Mouse (Mus musculus) liver, embryonic 12.5 days (tissue): ENCODE measurements around the gene 2210408I21Rik. TPM values are rescaled to one million over a fixed set of nuclear protein-coding genes. Genes with fewer than 3 reads are reported as not detected.

ENCODE experiments used
- ATAC-seq: fragments of 200-750 bp; cut with Nextera tagmentation; 2 replicates; pipeline ENCODE4 v1.8.0; 2017; ENCODE audit warnings: moderate number of reproducible peaks, mild to moderate bottlenecking, moderate library complexity
- H3K27ac ChIP-seq: fragments of 300-500 bp; sonication (generic); 2 replicates; pipeline ENCODE4 v1.5.1; 2016; ENCODE audit warnings: mild to moderate bottlenecking
- H3K27me3 ChIP-seq: fragments of 300-500 bp; sonication (generic); replicated peaks from 2 replicates; pipeline ENCODE4 v1.6.1; 2016; ENCODE audit warnings: mild to moderate bottlenecking, moderate library complexity
- H3K36me3 ChIP-seq: fragments of 300-500 bp; sonication (generic); 2 replicates; pipeline ENCODE4 v1.6.1; 2016; ENCODE audit warnings: mild to moderate bottlenecking, moderate library complexity
- H3K4me1 ChIP-seq: fragments of 300-500 bp; sonication (generic); 2 replicates; pipeline ENCODE4 v1.6.1; 2016
- H3K4me2 ChIP-seq: fragments of 300-500 bp; sonication (generic); 2 replicates; pipeline ENCODE4 v1.6.1; 2016; ENCODE audit warnings: mild to moderate bottlenecking, moderate library complexity
- H3K4me3 ChIP-seq: fragments of 300-500 bp; sonication (generic); 2 replicates; pipeline ENCODE4 v1.5.1; 2016; ENCODE audit warnings: mild to moderate bottlenecking, moderate library complexity
- H3K9ac ChIP-seq: fragments of 300-500 bp; sonication (generic); 2 replicates; pipeline ENCODE4 v1.6.1; 2016; ENCODE audit warnings: mild to moderate bottlenecking, moderate library complexity
- H3K9me3 ChIP-seq: fragments of 300-500 bp; sonication (generic); replicated peaks from 2 replicates; pipeline ENCODE4 v1.6.1; 2016; ENCODE audit warnings: mild to moderate bottlenecking, moderate library complexity
- WGBS: fragments of 180-500 bp; shearing (Covaris S2); methylation state at CpG from one replicate; pipeline ENCODE4 v1.1.7; 2016; ENCODE audit not compliant: insufficient replicate concordance; 5-methylcytosine and 5-hydroxymethylcytosine counted together
- polyA plus RNA-seq: library from polyadenylated mRNA; unstranded; fragments of >200 nt; fragmentation: Nextera tagmentation; extraction: Ambion mirVana; gene quantifications from 2 replicates; pipeline ENCODE4 v1.2.1, GENCODE M21; 2016

2210408I21Rik gene
- polyA plus RNA-seq, 1 experiment from 2014 or later = 4.1 TPM

- ATAC-seq = no peak
- no peak overlapping the region for H3K4me2 ChIP-seq
These were observed 412.4 kb downstream of the 2210408I21Rik start for GRCm38 (mm10) chr13:77547486-77548385.

GRCm38 (mm10) chr13:77548386-77548695 lies 413.0 kb downstream of the 2210408I21Rik start:
- H3K9me3 ChIP-seq = no peaks in the 10 kb centered on the region
- no peak overlapping the region for H3K9ac ChIP-seq
- H3K4me3 ChIP-seq = no peak overlapping the region
- WGBS = 19% methylated on average over 3 of the region's 3 CpGs
- no peaks in the 10 kb centered on the region for H3K36me3 ChIP-seq
- no peak for ATAC-seq
- no peak overlapping the region for H3K4me2 ChIP-seq
- H3K27me3 ChIP-seq = no peaks in the 10 kb centered on the region
- no peaks in the 10 kb centered on the region for H3K4me1 ChIP-seq
- H3K27ac ChIP-seq = no peak overlapping the region

More at GRCm38 (mm10) chr13:77547486-77548385, 412.4 kb downstream of the 2210408I21Rik start:
- no peak overlapping the region for H3K4me3 ChIP-seq
- H3K9me3 ChIP-seq = no peaks in the 10 kb centered on the region
- H3K27me3 ChIP-seq = no peaks in the 10 kb centered on the region
- no peaks in the 10 kb centered on the region for H3K36me3 ChIP-seq
- no peaks in the 10 kb centered on the region for H3K4me1 ChIP-seq
- WGBS = 58% methylated on average over 16 of the region's 16 CpGs
- H3K27ac ChIP-seq = no peak overlapping the region
- no peak overlapping the region for H3K9ac ChIP-seq

- Histone ChIP-seq H3K4me3 (no peak overlapping the region), H3K4me1 (no peaks in the 10 kb centered on the region), H3K4me2 (no peak overlapping the region), H3K27me3 (no peaks in the 10 kb centered on the region), H3K9ac (no peak overlapping the region), H3K9me3 (no peaks in the 10 kb centered on the region), H3K27ac (no peak overlapping the region), H3K36me3 (no peaks in the 10 kb centered on the region)
- no peak for ATAC-seq
- WGBS = 67% methylated on average over 4 of the region's 4 CpGs
These were observed 413.4 kb downstream of the 2210408I21Rik start for GRCm38 (mm10) chr13:77548750-77549149.

GRCm38 (mm10) chr13:77594011-77594410 lies 458.7 kb downstream of the 2210408I21Rik start:
- H3K36me3 ChIP-seq = no peaks in the 10 kb centered on the region
- no peak overlapping the region for H3K4me3 ChIP-seq
- H3K4me1 ChIP-seq = no peaks in the 10 kb centered on the region
- no peak overlapping the region for H3K9ac ChIP-seq
- no peak overlapping the region for H3K27ac ChIP-seq
- no peaks in the 10 kb centered on the region for H3K27me3 ChIP-seq
- H3K9me3 ChIP-seq = 0 out of 2 replicates have a peak, but pooled peaks cover 2% of the 10 kb centered on the region
- no peak overlapping the region for H3K4me2 ChIP-seq
- no peak for ATAC-seq
- 58% methylated on average over 4 of the region's 4 CpGs for WGBS

GRCm38 (mm10) chr13:77615346-77615745 lies 480.0 kb downstream of the 2210408I21Rik start:
- WGBS = 56% methylated on average over 2 of the region's 2 CpGs
- no peak for ATAC-seq
- H3K9me3 ChIP-seq = 0 out of 2 replicates have a peak, but pooled peaks cover 4% of the 10 kb centered on the region
- no peak overlapping the region for H3K4me3 ChIP-seq
- no peak overlapping the region for H3K27ac ChIP-seq
- no peaks in the 10 kb centered on the region for H3K4me1 ChIP-seq
- no peak overlapping the region for H3K9ac ChIP-seq
- no peak overlapping the region for H3K4me2 ChIP-seq
- no peaks in the 10 kb centered on the region for H3K27me3 ChIP-seq
- H3K36me3 ChIP-seq = no peaks in the 10 kb centered on the region

Other genes starting within 250 kb of the 2210408I21Rik start
- 23.6 and 24.2 TPM in 2 replicates for gene Slf1, start 67 bp upstream of the 2210408I21Rik start, polyA plus RNA-seq